Mouse (Mus musculus) liver, adult 2 months (tissue): Measurements from ENCODE around the gene Syt16.

Experiments
- CTCF ChIP-seq: fragments of 200-500 bp; IDR thresholded peaks from 2 replicates; pipeline ENCODE4 v1.5.1; 2011; ENCODE audit warnings: low read depth, low read length, control low read depth
- POLR2A ChIP-seq: fragments of 200-500 bp; IDR thresholded peaks from 2 replicates; pipeline ENCODE4 v1.6.1; 2011; ENCODE audit warnings: low read length, control low read depth; ENCODE audit not compliant: insufficient read depth; ENCODE audit errors: extremely low read depth

DNA sequence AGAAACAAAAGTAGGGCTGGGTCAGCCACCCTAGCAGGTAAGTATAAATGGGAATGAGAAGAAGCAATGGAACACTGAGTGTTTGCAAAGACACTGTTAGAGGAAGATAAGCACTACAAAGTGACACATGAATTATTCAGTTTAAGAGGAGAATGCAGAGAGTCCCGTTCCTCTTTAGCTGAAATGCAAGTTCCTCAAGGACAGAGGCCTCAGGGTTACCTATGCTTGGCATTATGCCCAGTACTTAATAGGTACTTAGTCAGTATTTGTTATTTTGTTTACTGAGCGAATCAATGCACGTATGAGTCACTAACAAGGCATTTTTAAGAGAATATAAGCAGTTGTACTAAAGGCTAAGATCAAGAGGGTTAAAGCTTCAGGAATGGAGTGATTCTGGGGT, 163.3 kb downstream of the Syt16 start:
- TF ChIP-seq CTCF (no peak), POLR2A (no peak)
